In the genomic region with DNA sequence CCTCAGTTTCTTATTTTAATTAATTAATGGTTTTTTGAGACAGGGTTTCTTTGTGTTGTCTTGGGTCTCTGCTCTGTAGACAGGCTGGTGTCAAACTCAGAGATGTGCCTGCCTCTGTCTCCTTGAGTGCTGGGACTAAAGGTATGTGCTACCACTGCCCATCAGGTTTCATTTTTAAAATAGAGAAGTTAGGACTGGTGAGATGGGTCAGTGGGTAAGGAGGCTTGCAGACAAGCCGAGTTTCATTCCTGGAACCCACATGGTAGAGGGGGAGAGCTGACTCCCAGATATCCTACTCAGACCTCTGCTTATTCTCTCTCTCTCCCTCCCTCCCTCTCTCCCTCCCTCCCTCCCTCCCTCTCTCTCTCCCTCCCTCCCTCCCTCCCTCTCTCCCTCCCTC, we compare ENCODE assay signal across 22 mouse cellular contexts.
"Had no signal": no experiment of that assay in that cellular context is flagged by ENCODE, and none has a peak within 500 bp of the region (broad histone marks: within the 10 kb centered on the region; RNA-seq: fewer than 3 reads in every experiment).

No protein-coding gene starts in this region.

- H3K9me3 ChIP-seq: liver, embryonic 12.5 days; megakaryocyte, embryonic 14.5 days; midbrain, embryonic 13.5 days; neural tube, embryonic 13.5 days; stomach, embryonic 15.5 days had no signal

- H3K27ac ChIP-seq: liver, embryonic 12.5 days; liver, embryonic 14.5 days; midbrain, embryonic 13.5 days; neural tube, embryonic 13.5 days; stomach, embryonic 15.5 days; stomach, postnatal 0 days had no signal

- ATAC-seq: liver, embryonic 12.5 days; midbrain, embryonic 13.5 days; midbrain, embryonic 16.5 days had no signal

- DNase-seq: lung, adult 18-20 months; lung, embryonic 14.5 days; lung, postnatal 10 days; lung, postnatal 4 days; retina, postnatal 1 day; right cerebral cortex, adult 18-20 months; right cerebral cortex, postnatal 25 days; right cerebral cortex, postnatal 4 days; spleen, adult 18-20 months; thymus, adult 2 months; thymus, postnatal 25 days; thymus, postnatal 4 days had no signal

- H3K4me3 ChIP-seq: liver, embryonic 12.5 days; midbrain, embryonic 13.5 days; myocyte; neural tube, embryonic 13.5 days; stomach, embryonic 15.5 days had no signal

- H3K27me3 ChIP-seq: liver, embryonic 12.5 days; megakaryocyte, embryonic 14.5 days; midbrain, embryonic 13.5 days; neural tube, embryonic 13.5 days; stomach, embryonic 15.5 days had no signal

- H3K9ac ChIP-seq: liver, embryonic 12.5 days; liver, embryonic 14.5 days; lung, embryonic 14.5 days; midbrain, embryonic 13.5 days; neural tube, embryonic 13.5 days; stomach, embryonic 15.5 days had no signal

- H3K4me2 ChIP-seq: liver, embryonic 12.5 days; lung, embryonic 14.5 days; midbrain, embryonic 11.5 days; midbrain, embryonic 13.5 days; neural tube, embryonic 13.5 days; stomach, embryonic 15.5 days had no signal
